Mouse (Mus musculus) ovary, postnatal 14 days (tissue): ENCODE data around the gene Ddc.
A peak's percentile ranks its signal among the peaks of the same experiment; 100 is the strongest.

Experiments used
- DNase-seq: peaks from one replicate; pipeline ENCODE4 v3.0.0; 2022; ENCODE audit warnings: low spot score

Ddc gene

DNA sequence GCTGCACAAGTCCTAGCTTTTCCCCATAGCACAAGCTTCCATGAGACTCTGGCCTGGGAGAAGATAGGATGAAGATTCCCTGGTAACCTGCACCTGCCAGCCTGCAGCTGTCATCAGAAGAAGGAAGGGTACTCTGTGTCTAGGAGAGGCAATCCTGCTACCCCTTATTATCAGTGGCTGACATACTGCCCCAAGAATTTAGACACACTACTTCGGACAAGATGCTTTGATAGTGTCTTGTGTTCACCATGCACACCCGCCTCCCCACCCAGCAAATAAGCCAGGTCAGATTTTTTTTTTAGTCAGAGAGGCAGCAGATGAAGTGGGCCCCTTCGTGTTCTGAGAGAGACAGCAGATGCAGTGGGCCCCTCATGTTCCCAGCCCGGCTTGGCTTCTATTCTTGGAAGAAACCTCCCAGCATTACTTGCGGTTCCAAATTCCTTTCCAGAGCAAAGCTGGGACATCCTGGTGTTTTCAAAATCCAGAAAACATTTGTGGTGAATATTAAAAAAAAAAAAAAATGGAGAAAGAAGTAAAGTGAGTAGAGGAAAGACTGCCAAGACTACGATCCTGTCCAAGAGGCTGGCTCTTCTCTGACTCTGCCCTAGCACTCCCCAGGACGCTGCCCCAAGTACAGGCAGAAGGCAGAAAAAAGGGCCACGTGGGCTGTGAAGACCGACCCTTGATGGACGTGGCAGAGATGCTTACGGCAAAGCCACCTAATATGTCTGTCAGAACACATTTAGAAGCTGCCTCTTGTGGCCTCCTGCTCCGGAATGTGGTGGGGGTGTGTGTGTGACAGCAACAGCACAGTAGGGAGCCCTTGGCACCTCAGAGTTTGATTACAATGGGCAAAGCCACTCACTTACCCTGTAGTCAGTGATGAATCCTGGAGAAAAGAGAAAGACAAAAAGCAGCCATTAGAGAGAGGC lies 73.7 kb downstream of the Ddc start:
- DNase-seq = no peak

DNA sequence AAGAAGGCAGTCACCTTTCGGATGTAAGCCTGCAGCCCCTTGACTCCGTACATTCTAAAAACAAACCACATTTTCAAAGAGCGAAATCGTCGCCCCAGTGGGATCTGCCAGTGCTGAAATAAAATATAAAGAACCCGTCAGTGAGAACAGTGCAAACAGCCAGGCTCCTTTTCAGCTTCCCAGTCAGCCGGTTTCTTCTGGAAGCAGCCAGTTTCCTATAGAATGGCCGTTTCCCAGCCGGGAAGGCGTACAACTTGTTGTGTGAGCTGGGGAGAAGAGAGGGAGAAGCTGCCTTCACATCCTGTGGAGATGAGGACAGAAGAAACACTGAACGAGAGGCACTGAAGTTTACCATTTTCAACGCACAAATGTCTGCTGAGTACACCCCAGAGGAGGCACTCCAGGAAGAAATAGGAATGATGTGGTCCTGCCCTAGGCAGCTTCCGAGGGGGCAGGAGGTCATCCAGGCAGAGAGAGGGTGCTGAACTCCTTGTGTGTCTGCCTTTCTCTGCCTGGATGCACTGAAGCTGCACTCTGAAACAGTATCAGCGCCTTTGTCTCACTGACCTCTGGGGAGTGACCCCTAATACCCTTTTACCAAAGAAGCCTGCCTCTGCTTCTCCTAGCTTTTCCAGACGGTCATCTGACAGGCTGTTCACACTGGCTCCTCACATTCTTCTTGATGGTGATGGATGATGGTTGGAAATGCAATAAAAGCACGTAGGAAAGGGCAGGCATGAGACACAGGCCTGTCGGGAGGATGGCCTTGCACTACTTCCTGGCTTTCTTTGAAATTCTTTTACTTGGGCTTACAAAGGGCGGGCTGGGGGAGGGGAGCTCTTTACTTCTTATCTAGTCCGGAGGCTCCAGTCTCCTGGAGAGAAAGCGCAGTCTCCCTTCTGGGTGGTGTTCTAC lies 75.5 kb downstream of the Ddc start:
- no peak for DNase-seq

DNA sequence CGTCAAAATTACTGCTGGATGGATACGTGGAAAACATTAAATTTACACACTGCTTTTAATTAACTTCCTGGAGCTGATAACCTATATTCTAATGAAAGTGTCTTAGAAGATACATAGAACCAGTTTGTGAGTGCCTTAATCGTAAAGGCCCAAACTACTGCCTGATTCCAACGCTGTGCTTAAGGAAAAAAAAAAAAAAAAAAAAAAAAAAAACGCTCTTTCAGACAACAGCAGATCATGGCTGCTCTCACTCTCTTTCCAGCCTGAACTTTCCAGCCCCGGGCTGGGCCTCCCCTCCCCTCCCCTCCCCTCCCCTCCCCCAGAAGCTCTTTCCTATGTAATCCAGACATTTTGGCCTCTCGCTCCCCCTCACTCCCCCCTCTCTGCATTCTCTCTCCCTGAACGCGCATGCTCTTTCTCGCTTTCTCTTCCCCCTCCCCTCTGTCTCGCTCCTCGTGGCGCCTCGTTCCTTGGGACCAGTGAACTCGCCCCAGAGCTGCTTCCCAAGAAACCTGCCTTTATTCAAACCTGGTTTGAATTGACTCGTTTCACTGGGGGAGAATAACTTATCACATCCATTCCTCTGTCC lies 76.5 kb downstream of the Ddc start:
- no peak for DNase-seq

DNA sequence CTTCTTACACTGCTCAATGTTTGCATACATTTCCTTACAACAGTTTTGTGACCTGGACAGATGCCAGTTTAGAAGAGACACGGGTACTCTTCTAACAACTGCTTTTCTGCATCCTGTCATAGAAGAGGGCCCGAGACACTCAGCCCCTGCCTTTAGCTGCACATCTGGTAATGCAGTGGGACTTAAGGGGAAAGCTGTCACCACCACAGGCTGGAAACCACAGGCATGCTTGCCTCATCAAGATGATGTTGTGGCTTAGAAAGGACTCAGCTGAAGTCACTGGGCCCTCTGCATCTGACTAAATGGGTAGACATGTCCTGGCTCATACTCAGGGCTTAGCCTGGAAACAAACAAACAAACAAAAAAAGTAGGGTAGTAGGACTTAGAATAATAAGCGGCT lies 77.2 kb downstream of the Ddc start:
- DNase-seq = no peak

DNA sequence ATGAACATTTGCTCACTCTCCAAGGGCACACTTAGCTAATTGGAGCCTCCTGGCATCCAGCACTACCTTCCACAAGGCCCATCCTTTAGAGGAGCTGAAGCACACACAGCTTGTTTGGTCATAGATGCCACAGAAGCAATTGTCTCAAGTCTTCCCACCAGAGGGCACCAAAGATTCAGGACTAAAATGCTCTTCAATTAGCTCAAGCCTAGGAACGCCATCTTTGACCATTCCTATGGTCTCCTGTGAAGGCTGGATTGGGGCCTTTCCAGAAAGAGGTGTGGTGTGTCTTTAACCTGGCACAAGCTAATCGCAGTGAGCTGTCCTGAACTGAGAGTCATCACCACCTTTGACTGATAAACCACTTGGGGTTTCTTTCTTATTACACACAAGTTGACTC lies 77.7 kb downstream of the Ddc start:
- peak; percentile 79 for DNase-seq

DNA sequence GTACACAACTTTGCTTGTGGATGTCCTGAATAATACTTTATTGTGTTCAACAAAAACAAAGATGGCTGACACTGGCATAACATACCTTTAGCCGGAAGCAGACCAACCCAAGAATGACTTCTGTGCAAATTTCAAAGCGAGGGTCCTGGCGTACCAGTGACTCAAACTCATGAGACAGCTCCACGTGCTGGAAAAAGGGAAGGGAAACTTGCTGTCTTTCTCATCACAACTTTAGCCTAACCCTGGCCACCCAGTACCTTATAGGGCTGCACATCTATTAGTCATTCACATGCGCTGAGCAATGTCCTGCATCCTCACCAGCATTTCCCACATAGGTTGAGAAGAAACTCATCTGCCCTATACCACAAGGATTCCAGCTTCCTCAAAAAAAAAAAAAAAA lies 78.7 kb downstream of the Ddc start:
- no peak for DNase-seq

GRCm38 (mm10) chr11:11818797-11819196 lies 79.1 kb downstream of the Ddc start:
- no peak for DNase-seq

GRCm38 (mm10) chr11:11815737-11816136 lies 82.2 kb downstream of the Ddc start:
- DNase-seq = no peak

- peak; percentile 61 for DNase-seq
Measured at GRCm38 (mm10) chr11:11811906-11812480, 86.0 kb downstream of the Ddc start.

- no peak for DNase-seq
Measured at GRCm38 (mm10) chr11:11809404-11810175, 88.4 kb downstream of the Ddc start.

DNA sequence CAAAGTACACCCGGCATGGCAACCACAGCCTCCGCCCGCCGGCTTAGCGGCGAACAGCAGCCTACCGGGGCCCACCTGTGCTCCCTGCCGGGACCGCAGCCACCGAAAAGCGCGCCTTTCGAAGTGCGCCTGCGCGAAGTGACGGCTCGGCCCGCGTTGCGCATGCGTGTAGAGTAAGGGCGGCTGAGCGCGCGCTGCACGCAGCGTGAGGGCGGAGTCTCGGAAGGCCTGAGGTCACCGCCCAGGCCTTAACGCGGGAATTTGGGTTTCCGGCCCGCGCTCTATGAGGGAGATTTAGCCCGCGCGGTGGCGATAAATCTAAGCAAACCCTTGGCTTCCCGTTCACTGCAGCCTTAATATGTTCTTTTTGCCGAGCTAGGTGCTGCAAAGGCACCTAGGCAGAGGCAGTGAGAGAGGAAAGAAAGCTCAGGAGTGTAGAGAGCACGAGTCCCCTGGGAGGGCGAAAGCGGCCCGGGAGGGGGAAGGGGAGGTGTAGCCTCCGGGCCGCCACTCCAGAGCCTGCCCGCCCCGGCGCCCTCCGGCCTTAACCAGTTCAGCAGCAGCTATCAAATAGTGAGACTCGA lies 89.0 kb downstream of the Ddc start, which contains the start of gene Fignl1:
Gene Fignl1 (minus strand): TSS at position 143 of the 584 bp plus-strand sequence.
- peak; percentile 97 for DNase-seq

GRCm38 (mm10) chr11:11808035-11808819 lies 89.7 kb downstream of the Ddc start:
- DNase-seq = no peak

GRCm38 (mm10) chr11:11805951-11806350 lies 92.0 kb downstream of the Ddc start:
- DNase-seq = no peak

GRCm38 (mm10) chr11:11804421-11804820 lies 93.5 kb downstream of the Ddc start:
- no peak for DNase-seq

- no peak for DNase-seq
Measured at GRCm38 (mm10) chr11:11801067-11801466, 96.9 kb downstream of the Ddc start.

DNA sequence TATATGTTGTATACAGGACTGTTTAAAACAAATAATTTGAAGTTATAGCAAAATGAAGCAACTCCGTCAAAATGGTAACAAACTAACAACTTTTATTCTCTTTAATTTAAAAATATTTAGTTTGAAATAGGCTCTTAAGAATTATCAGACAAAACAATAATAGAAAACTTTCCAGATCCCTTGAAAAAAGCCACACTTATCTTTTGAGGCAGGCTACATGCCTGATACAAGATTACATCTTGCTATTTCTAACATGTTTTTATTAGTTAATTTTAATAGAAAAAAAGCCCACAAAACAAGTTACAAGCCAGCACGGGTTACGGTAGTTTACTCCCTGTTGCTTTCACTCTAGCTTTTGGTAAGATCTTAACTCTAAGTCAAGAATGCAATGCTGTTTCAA lies 97.6 kb downstream of the Ddc start:
- DNase-seq = no peak

DNA sequence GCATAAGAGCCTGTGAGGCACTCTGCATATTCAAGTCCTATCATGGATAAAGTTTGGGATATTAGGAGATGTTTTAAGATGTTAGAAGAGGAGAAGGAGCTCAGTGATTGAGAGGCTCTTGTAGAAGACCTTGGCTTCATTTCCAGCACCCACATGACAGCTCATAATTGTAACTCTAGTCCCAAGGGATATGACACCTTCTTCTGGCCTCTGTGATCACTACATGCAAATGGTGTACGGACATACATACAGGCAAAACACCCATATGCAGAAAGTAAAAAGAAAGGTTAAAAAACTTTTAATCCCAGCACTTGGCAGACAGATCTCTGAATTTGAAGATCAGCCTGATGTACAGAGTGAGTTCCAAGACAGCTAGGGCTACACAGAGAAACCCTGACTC lies 99.3 kb downstream of the Ddc start:
- DNase-seq = no peak

GRCm38 (mm10) chr11:11794626-11795025 lies 103.3 kb downstream of the Ddc start:
- no peak for DNase-seq

- DNase-seq = peak; percentile 75
Measured at GRCm38 (mm10) chr11:11788521-11788974, 109.4 kb downstream of the Ddc start.

DNA sequence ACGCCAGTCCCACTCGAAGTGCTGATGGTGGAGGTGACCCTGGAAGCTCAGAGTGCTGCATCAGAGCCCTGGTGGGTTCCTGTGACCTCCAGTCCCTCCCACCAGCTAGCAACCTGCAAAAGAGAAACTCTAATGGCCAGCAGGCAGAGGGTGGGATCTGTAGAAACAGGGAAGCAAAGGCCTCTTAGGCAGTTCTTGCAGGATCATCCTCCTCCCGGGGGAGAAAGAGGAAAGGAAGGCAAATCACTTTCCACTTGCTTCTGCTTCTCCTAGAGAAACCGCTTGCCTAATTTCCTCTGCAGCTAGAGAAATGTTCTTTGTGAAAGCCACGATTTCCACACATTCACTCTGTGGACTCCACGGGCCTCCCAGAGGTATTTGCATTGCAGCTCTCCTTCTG lies 112.5 kb downstream of the Ddc start:
- DNase-seq = no peak
